Mouse (Mus musculus) layer of hippocampus, adult 2 months (tissue): Measurements from ENCODE around the gene Ly6g6d. TPM values are rescaled to one million over a fixed set of nuclear protein-coding genes. Genes with fewer than 3 reads are reported as not detected.
A peak's percentile ranks its signal among the peaks of the same experiment; 100 is the strongest.

Source experiments
- DNase-seq, 2 experiments: peaks; one replicate each; pipeline ENCODE4 v3.0.0; 2022; ENCODE audit warnings: low spot score in 2 of 2
- H3K27ac ChIP-seq: fragments of 200-600 bp; 2 replicates; pipeline ENCODE4 v1.8.1; 2022
- H3K4me3 ChIP-seq: fragments of 200-600 bp; 2 replicates; pipeline ENCODE4 v1.8.1; 2022; ENCODE audit warnings: mild to moderate bottlenecking
- CTCF ChIP-seq: fragments of 200-600 bp; conservative IDR thresholded peaks from 2 replicates; pipeline ENCODE4 v1.8.1; 2022; ENCODE audit warnings: antibody characterized with exemption, mild to moderate bottlenecking, moderate library complexity
- total RNA-seq, 2 experiments: library from RNA; stranded (reverse); gene quantifications; 2 replicates each; pipeline ENCODE4 v1.2.3; 2021

The Ly6g6d gene
- total RNA-seq, 2 experiments from 2014 or later, result 1.1 TPM

- peak; percentile 62 to 73 for DNase-seq
- H3K27ac ChIP-seq, result peak within 1 kb of the TSS; percentile 69
- H3K4me3 ChIP-seq, result peak within 1 kb of the TSS; percentile 62
- peak; percentile 83 for TF ChIP-seq CTCF
These were observed 18.7 kb downstream of the Ly6g6d start, which contains the start of gene Ddah2 for GRCm38 (mm10) chr17:35058911-35059892. Gene Ddah2, plus strand, starts transcription at chr17:35059035.

DNA sequence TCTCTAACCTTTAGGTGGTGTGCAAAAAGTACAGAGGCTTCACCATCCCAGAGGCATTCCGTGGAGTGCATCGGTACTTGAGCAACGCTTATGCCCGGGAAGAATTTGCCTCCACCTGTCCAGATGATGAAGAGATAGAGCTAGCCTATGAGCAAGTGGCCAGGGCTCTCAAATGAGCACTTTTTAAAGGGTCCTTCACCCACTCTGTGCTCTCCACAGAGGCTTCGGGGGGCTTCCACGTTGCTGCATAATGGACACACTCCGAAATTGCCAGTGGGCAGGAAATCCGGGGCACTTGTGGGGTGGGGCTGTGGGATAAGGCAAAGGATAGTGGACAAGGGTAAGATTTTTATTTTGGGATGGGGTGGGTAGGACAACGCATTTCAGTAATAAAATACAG is 19.5 kb downstream of the Ly6g6d start:
- DNase-seq, result no peak
- TF ChIP-seq CTCF, result no peak
- Histone ChIP-seq H3K27ac (no peak overlapping the region), H3K4me3 (no peak overlapping the region)

GRCm38 (mm10) chr17:35057090-35057489 is 20.8 kb downstream of the Ly6g6d start:
- Histone ChIP-seq H3K4me3 (no peak overlapping the region), H3K27ac (no peak overlapping the region)
- no peak for TF ChIP-seq CTCF
- DNase-seq, result no peak

DNA sequence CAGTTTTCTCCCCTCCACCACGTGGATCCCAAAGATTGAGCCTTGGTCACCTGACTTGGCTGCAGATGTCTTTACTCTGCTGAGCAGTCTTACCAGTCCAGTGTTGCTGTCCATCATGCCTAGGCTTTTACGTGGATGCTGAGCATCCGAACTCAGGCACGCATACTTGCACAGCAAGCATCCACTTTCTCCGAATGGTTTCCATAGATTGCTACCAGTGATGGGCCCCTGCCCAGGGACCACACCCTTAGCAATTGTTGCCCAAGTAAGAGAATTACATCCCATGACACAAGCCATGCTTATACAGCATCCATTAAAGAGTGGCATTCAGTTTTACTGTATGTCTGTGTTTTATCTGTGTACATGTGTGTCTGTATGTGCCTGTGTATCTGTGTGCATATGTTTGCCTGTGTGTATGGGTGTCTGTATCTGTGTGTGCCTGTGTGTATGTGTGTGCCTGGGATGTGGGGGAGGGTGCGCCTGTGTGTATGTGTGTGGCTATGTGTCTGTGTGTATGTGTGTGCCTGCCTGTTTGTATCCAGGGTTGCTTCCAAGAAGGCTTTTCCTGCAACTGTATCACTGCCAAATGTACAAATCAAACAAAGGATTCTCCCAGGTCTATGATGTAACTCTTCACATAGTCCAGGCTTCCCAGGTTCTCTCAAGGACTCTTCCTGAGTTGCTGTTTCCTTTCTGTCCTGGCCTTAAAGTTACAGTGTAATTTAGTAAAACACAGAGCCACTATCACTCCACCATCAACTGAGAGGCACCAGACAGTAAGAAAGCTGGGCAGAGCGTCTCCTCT is 22.0 kb downstream of the Ly6g6d start:
- no peak for TF ChIP-seq CTCF
- no peak overlapping the region for H3K27ac ChIP-seq
- no peak overlapping the region for H3K4me3 ChIP-seq
- DNase-seq, result no peak

GRCm38 (mm10) chr17:35052271-35052798 is 25.5 kb downstream of the Ly6g6d start:
- Histone ChIP-seq H3K4me3 (no peak overlapping the region), H3K27ac (peak overlapping the region; percentile 82; the same call in 1 of the 2 replicates)
- TF ChIP-seq CTCF, result no peak
- no peak for DNase-seq

- peak overlapping the region; percentile 43 for H3K4me3 ChIP-seq
- H3K27ac ChIP-seq, result peak overlapping the region; percentile 82
- no peak for TF ChIP-seq CTCF
- no peak for DNase-seq
These were observed 26.4 kb downstream of the Ly6g6d start for GRCm38 (mm10) chr17:35051156-35052086.

GRCm38 (mm10) chr17:35050126-35050750 is 27.6 kb downstream of the Ly6g6d start:
- no peak for TF ChIP-seq CTCF
- peak overlapping the region; percentile 53 for H3K4me3 ChIP-seq

DNA sequence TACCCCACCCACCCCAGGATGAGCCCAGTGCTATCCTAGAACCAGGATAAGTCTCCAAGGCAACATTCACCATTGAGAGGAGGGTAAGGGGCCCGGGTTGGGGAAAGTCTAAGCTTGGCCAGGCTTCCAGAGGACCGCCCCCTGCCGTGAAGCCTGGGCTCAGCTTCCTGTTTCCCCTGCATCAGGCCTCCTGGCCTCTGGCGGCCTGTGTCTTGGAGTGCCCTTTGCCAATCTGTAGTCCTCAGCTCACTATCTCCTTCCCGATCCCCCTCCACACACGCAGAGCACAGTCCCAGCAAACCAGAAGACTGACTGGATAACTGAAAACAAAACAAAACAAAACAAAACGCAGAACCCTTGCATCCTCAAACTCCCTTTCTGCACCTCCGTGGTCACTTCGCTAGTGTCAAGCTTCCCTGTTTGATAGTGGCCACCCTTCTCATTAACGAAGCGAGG is 28.3 kb downstream of the Ly6g6d start, which contains the start of gene Clic1:
Gene Clic1, plus strand, starts transcription at position 406 of the 456 bp plus-strand sequence.
- H3K4me3 ChIP-seq, result peak within 1 kb of the TSS; percentile 53
- H3K27ac ChIP-seq, result peak within 1 kb of the TSS; percentile 87
- TF ChIP-seq CTCF, result peak; percentile 33
- no peak for DNase-seq

More at GRCm38 (mm10) chr17:35050126-35050750, 27.6 kb downstream of the Ly6g6d start:
- H3K27ac ChIP-seq, result peak overlapping the region; percentile 87
- DNase-seq, result no peak

DNA sequence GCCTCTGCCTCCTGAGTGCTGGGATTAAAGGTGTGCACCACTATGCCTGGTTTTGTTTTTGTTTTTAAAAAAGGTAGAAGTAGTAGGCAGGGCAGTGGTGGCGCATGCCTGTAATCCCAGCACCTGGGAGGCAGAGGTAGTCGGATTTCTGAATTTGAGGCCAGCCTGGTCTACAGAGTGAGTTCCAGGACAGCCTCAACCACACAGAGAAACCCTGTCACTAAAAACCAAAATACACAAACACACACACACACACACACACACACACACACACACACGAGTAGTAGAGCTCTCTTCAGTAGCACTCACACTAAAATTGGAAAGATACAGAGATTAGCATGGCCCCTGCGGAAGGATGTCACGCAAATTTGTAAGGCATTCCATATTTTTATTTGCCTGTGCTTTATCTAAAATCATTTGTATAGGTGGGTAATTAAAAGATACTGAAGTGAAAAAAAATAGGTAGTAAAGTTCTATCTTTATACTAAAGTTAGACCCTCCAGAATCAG is 28.9 kb downstream of the Ly6g6d start:
- H3K4me3 ChIP-seq, result no peak overlapping the region
- DNase-seq, result no peak
- H3K27ac ChIP-seq, result no peak overlapping the region
- no peak for TF ChIP-seq CTCF

GRCm38 (mm10) chr17:35048149-35048931 is 29.5 kb downstream of the Ly6g6d start:
- no peak overlapping the region for H3K4me3 ChIP-seq
- no peak for DNase-seq
- no peak for TF ChIP-seq CTCF
- peak overlapping the region; percentile 53 for H3K27ac ChIP-seq
